Mouse (Mus musculus): ENCODE data around the gene Soat1. TPM values are rescaled to one million over a fixed set of nuclear protein-coding genes. Genes with fewer than 3 reads are reported as not detected.

Gene Soat1
- total RNA-seq, 2 experiments from 2014 or later: 223 to 341 TPM

GRCm38 (mm10) chr1:156467655-156468255, 6.4 kb downstream of the Soat1 start:
- peak; percentile 41 for ATAC-seq (ENCODE audit: poor library complexity, severe bottlenecking)

GRCm38 (mm10) chr1:156464963-156465362, 9.2 kb downstream of the Soat1 start:
- ATAC-seq (ENCODE audit: poor library complexity, severe bottlenecking): no peak

- no peak for ATAC-seq (ENCODE audit: poor library complexity, severe bottlenecking)
Measured at GRCm38 (mm10) chr1:156463981-156464853, 9.9 kb downstream of the Soat1 start.

- no peak for ATAC-seq (ENCODE audit: poor library complexity, severe bottlenecking)
Measured at GRCm38 (mm10) chr1:156462273-156462991, 11.7 kb downstream of the Soat1 start.

GRCm38 (mm10) chr1:156461036-156461435, 13.1 kb downstream of the Soat1 start:
- no peak for ATAC-seq (ENCODE audit: poor library complexity, severe bottlenecking)

GRCm38 (mm10) chr1:156460216-156460615, 13.9 kb downstream of the Soat1 start:
- no peak for ATAC-seq (ENCODE audit: poor library complexity, severe bottlenecking)

GRCm38 (mm10) chr1:156459690-156460089, 14.4 kb downstream of the Soat1 start:
- peak; percentile 92 for ATAC-seq (ENCODE audit: poor library complexity, severe bottlenecking)

- ATAC-seq (ENCODE audit: poor library complexity, severe bottlenecking): peak; percentile 16; the same call in 1 of the 2 replicates
Measured at GRCm38 (mm10) chr1:156458391-156459060, 15.6 kb downstream of the Soat1 start.

GRCm38 (mm10) chr1:156455005-156455758, 18.9 kb downstream of the Soat1 start:
- ATAC-seq (ENCODE audit: poor library complexity, severe bottlenecking): peak; percentile 34; the same call in 1 of the 2 replicates

- ATAC-seq (ENCODE audit: poor library complexity, severe bottlenecking): no peak
Measured at GRCm38 (mm10) chr1:156454384-156454783, 19.7 kb downstream of the Soat1 start.

GRCm38 (mm10) chr1:156453876-156454275, 20.3 kb downstream of the Soat1 start:
- no peak for ATAC-seq (ENCODE audit: poor library complexity, severe bottlenecking)

GRCm38 (mm10) chr1:156450478-156450877, 23.7 kb downstream of the Soat1 start:
- ATAC-seq (ENCODE audit: poor library complexity, severe bottlenecking): no peak

GRCm38 (mm10) chr1:156449691-156450090, 24.4 kb downstream of the Soat1 start:
- no peak for ATAC-seq (ENCODE audit: poor library complexity, severe bottlenecking)

GRCm38 (mm10) chr1:156449089-156449488, 25.0 kb downstream of the Soat1 start:
- no peak for ATAC-seq (ENCODE audit: poor library complexity, severe bottlenecking)

- no peak for ATAC-seq (ENCODE audit: poor library complexity, severe bottlenecking)
Measured at GRCm38 (mm10) chr1:156445049-156445448, 29.1 kb downstream of the Soat1 start.

GRCm38 (mm10) chr1:156442776-156443175, 31.4 kb downstream of the Soat1 start:
- no peak for ATAC-seq (ENCODE audit: poor library complexity, severe bottlenecking)

GRCm38 (mm10) chr1:156442266-156442665, 31.9 kb downstream of the Soat1 start:
- no peak for ATAC-seq (ENCODE audit: poor library complexity, severe bottlenecking)

GRCm38 (mm10) chr1:156437726-156438125, 36.4 kb downstream of the Soat1 start:
- peak; percentile 33 for ATAC-seq (ENCODE audit: poor library complexity, severe bottlenecking)

- ATAC-seq (ENCODE audit: poor library complexity, severe bottlenecking): peak; percentile 97
Measured at GRCm38 (mm10) chr1:156437016-156437708, 37.0 kb downstream of the Soat1 start.

- no peak for ATAC-seq (ENCODE audit: poor library complexity, severe bottlenecking)
Measured at GRCm38 (mm10) chr1:156433497-156433896, 40.6 kb downstream of the Soat1 start.
